Mouse (Mus musculus) midbrain, embryonic 16.5 days (tissue): Measurements from ENCODE around the gene Fosb. TPM values are rescaled to one million over a fixed set of nuclear protein-coding genes. Genes with fewer than 3 reads are reported as not detected.
A peak's percentile ranks its signal among the peaks of the same experiment; 100 is the strongest.
"Not testable (repeated sequence)": the region's sequence is repeated elsewhere in the genome, so short reads cannot be mapped to it uniquely, and the experiment has no call there.

ENCODE experiments used
- ATAC-seq: fragments of 200-750 bp; cut with Nextera tagmentation; 2 replicates; pipeline ENCODE4 v1.8.0; 2017; ENCODE audit warnings: moderate TSS enrichment
- H3K27ac ChIP-seq: fragments of 300-500 bp; sonication (generic); 2 replicates; pipeline ENCODE4 v1.5.1; 2014; ENCODE audit warnings: mild to moderate bottlenecking, low read length, mixed read lengths
- H3K27me3 ChIP-seq: fragments of 300-500 bp; sonication (generic); 2 replicates; pipeline ENCODE4 v1.6.1; 2014; ENCODE audit warnings: low read depth, low read length, mixed read lengths; ENCODE audit not compliant: control insufficient read depth, insufficient read depth
- H3K36me3 ChIP-seq: fragments of 300-500 bp; sonication (generic); 2 replicates; pipeline ENCODE4 v1.6.1; 2014; ENCODE audit warnings: mild to moderate bottlenecking, low read length, moderate library complexity, mixed read lengths; ENCODE audit not compliant: control insufficient read depth, insufficient read depth
- H3K4me1 ChIP-seq: fragments of 300-500 bp; sonication (generic); 2 replicates; pipeline ENCODE4 v1.6.1; 2014; ENCODE audit warnings: mild to moderate bottlenecking, low read length, mixed read lengths; ENCODE audit not compliant: control insufficient read depth, insufficient read depth
- H3K4me2 ChIP-seq: fragments of 300-500 bp; sonication (generic); 2 replicates; pipeline ENCODE4 v1.6.1; 2014; ENCODE audit warnings: mild to moderate bottlenecking, low read length, mixed read lengths
- H3K4me3 ChIP-seq: fragments of 300-500 bp; sonication (generic); 2 replicates; pipeline ENCODE4 v1.5.1; 2014; ENCODE audit warnings: low read depth, mild to moderate bottlenecking, low read length, moderate library complexity, mixed read lengths
- H3K9ac ChIP-seq: fragments of 300-500 bp; sonication (generic); 2 replicates; pipeline ENCODE4 v1.6.1; 2014; ENCODE audit warnings: low read depth, low read length, mixed read lengths
- H3K9me3 ChIP-seq: fragments of 300-500 bp; sonication (generic); replicated peaks from 2 replicates; pipeline ENCODE4 v1.6.1; 2014; ENCODE audit warnings: mild to moderate bottlenecking, low read length, mixed read lengths; ENCODE audit not compliant: control insufficient read depth, poor library complexity, severe bottlenecking
- WGBS: fragments of 180-500 bp; shearing (Covaris S2); extraction: QIAGEN DNeasy Blood & Tissue Kit; methylation state at CpG from one replicate; pipeline ENCODE4 v1.1.7; 2014; 5-methylcytosine and 5-hydroxymethylcytosine counted together
- polyA plus RNA-seq: library from polyadenylated mRNA; unstranded; fragments of >200 nt; fragmentation: Nextera tagmentation; extraction: Ambion mirVana; gene quantifications from 2 replicates; pipeline ENCODE4 v1.2.1, GENCODE M21; 2015

Fosb gene
- polyA plus RNA-seq, 1 experiment from 2014 or later: 0.06 TPM

GRCm38 (mm10) chr7:19297034-19297433 lies 12.8 kb downstream of the Fosb start:
- Histone ChIP-seq H3K4me1 (peaks cover 8% of the 10 kb centered on the region), H3K27ac (no peak overlapping the region), H3K4me3 (no peak overlapping the region), H3K9me3 (no peaks in the 10 kb centered on the region), H3K9ac (no peak overlapping the region), H3K36me3 (peaks cover 15% of the 10 kb centered on the region), H3K4me2 (no peak overlapping the region), H3K27me3 (no peaks in the 10 kb centered on the region)
- WGBS: 87% methylated on average over 6 of the region's 6 CpGs
- ATAC-seq: no peak

GRCm38 (mm10) chr7:19295503-19296185 lies 14.2 kb downstream of the Fosb start:
- H3K9ac ChIP-seq: no peak overlapping the region; the same call in 1 of the 2 replicates
- no peaks in the 10 kb centered on the region for H3K27me3 ChIP-seq
- peaks cover 15% of the 10 kb centered on the region for H3K36me3 ChIP-seq
- H3K9me3 ChIP-seq: no peaks in the 10 kb centered on the region
- 15% methylated on average over 20 of the region's 22 CpGs for WGBS
- peak overlapping the region; percentile 27; the same call in 1 of the 2 replicates for H3K4me2 ChIP-seq
- H3K4me1 ChIP-seq: peaks cover 9% of the 10 kb centered on the region
- H3K4me3 ChIP-seq: no peak overlapping the region
- ATAC-seq: peak; percentile 53
- 0 out of 2 replicates have a peak overlapping the region, but pooled peaks have one; percentile 47 for H3K27ac ChIP-seq

- ATAC-seq: no peak
- Histone ChIP-seq H3K4me2 (peak overlapping the region; percentile 12; the same call in 1 of the 2 replicates), H3K27ac (no peak overlapping the region), H3K4me3 (peak overlapping the region; percentile 12; the same call in 1 of the 2 replicates), H3K9ac (0 out of 2 replicates have a peak overlapping the region, but pooled peaks have one; percentile 42), H3K36me3 (peaks cover 20% of the 10 kb centered on the region), H3K27me3 (no peaks in the 10 kb centered on the region), H3K9me3 (no peaks in the 10 kb centered on the region), H3K4me1 (peaks cover 7% of the 10 kb centered on the region)
- 7% methylated on average over 20 of the region's 20 CpGs for WGBS
Observed at GRCm38 (mm10) chr7:19290969-19291596, 18.8 kb downstream of the Fosb start.

DNA sequence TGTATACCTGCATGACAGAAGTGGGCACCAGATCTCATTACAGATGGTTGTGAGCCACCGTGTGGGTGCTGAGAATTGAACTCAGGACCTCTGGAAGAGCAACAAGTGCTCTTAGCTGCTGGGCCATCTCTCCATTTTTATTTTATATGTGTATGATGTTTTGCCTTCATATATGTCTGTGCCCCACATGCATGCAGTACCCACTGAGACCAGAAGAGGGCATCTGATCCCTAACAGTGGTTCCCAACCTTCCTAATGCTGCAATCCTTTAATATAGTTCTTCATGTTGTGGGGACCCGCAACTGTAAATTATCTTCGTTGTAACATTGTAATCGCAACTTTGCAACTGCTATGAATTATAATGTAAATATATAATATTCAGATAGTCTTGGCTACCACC lies 25.1 kb downstream of the Fosb start:
- H3K4me3 ChIP-seq: no peak overlapping the region
- H3K4me1 ChIP-seq: peaks cover 14% of the 10 kb centered on the region
- H3K27me3 ChIP-seq: peaks cover 15% of the 10 kb centered on the region
- H3K27ac ChIP-seq: no peak overlapping the region
- no peak overlapping the region for H3K9ac ChIP-seq
- 34% methylated on average over 4 of the region's 4 CpGs for WGBS
- no peak for ATAC-seq
- H3K9me3 ChIP-seq: no peaks in the 10 kb centered on the region
- peak overlapping the region; percentile 71 for H3K4me2 ChIP-seq
- H3K36me3 ChIP-seq: peaks cover 4% of the 10 kb centered on the region

DNA sequence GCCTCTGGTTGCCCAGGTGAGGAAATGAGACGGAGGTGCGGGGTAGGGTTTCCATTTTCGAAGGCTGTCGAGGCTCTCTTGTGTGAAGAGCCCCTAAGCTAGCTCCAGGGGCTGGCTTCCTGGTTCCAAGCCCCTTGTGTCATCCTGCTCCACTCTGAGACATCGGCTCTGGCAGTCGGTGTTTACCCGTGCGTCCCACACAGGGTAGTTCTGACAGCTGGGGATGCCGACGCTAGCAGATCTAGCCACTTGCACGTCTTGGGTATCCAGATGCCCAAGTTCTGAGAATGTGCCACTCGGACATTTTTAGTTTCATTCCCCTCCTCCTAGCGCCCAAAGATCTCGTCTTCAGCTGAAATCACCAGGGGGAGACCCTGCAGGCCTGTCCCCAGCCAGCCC lies 26.4 kb downstream of the Fosb start:
- peaks cover 4% of the 10 kb centered on the region for H3K36me3 ChIP-seq
- peak overlapping the region; percentile 90 for H3K27ac ChIP-seq
- ATAC-seq: peak; percentile 22; the same call in 1 of the 2 replicates
- H3K4me2 ChIP-seq: peak overlapping the region; percentile 71
- H3K4me3 ChIP-seq: peak overlapping the region; percentile 75
- H3K4me1 ChIP-seq: peaks cover 21% of the 10 kb centered on the region
- 17% methylated on average over 14 of the region's 14 CpGs for WGBS
- H3K27me3 ChIP-seq: peaks cover 29% of the 10 kb centered on the region
- H3K9me3 ChIP-seq: no peaks in the 10 kb centered on the region
- H3K9ac ChIP-seq: peak overlapping the region; percentile 93

DNA sequence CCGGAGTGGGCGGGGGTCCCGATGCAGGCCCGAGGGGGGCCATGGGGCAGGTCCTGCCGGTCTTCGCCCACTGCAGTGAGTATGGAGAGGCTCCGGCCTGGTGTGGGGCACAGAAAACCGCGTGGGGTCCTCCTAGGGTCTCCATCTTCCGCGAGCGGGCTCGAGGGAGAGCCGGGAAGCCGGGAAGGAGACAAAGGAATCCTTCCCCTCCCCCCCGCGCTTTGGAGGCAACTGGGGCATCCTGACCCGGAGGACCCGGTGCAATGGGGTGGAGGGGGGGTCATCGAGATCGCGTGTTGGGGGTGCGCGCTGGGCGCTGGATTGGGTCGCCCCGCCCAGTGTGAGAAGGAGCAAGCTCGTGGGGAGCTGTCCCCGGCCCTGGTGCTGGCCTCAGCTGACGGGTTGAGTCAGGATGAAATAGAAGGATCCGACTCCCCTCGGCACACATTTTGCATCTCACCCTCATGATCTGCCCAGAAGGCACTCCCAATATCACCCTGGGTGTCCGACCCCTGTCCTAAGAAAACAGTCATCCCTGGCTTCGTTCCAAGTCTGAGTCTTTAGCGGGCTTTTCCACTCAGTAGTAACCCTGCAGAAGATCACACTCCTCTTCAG lies 27.0 kb downstream of the Fosb start:
- peaks cover 34% of the 10 kb centered on the region for H3K27me3 ChIP-seq
- under 1% methylated on average over 30 of the region's 35 CpGs for WGBS
- no peaks in the 10 kb centered on the region for H3K9me3 ChIP-seq
- peak overlapping the region; percentile 75 for H3K4me3 ChIP-seq
- peak overlapping the region; percentile 71 for H3K4me2 ChIP-seq
- peak overlapping the region; percentile 90 for H3K27ac ChIP-seq
- peak overlapping the region; percentile 93 for H3K9ac ChIP-seq
- H3K4me1 ChIP-seq: peaks cover 21% of the 10 kb centered on the region
- peak; percentile 80 for ATAC-seq
- peaks cover 4% of the 10 kb centered on the region; the same call in 1 of the 2 replicates for H3K36me3 ChIP-seq

- peak within 1 kb of the TSS; percentile 90 for H3K27ac ChIP-seq
- H3K4me2 ChIP-seq: peak within 1 kb of the TSS; percentile 71
- H3K4me1 ChIP-seq: peaks cover 21% of the 10 kb centered on the region
- H3K36me3 ChIP-seq: peaks cover 4% of the 10 kb centered on the region; the same call in 1 of the 2 replicates
- H3K27me3 ChIP-seq: peaks cover 39% of the 10 kb centered on the region
- peak within 1 kb of the TSS; percentile 93 for H3K9ac ChIP-seq
- under 1% methylated on average over 28 of the region's 37 CpGs for WGBS
- peak within 1 kb of the TSS; percentile 75 for H3K4me3 ChIP-seq
- no peaks in the 10 kb centered on the region for H3K9me3 ChIP-seq
- ATAC-seq: peak; percentile 84
Observed at GRCm38 (mm10) chr7:19282385-19282784, 27.5 kb downstream of the Fosb start, which contains the start of gene Rtn2. TSS of gene Rtn2 (plus strand) at chr7:19282624.

- H3K36me3 ChIP-seq, H3K27ac ChIP-seq, H3K9me3 ChIP-seq, ATAC-seq, H3K9ac ChIP-seq: not testable (repeated sequence)
- H3K4me1 ChIP-seq: peaks cover 21% of the 10 kb centered on the region
- peak overlapping the region; percentile 75 for H3K4me3 ChIP-seq
- peaks cover 39% of the 10 kb centered on the region for H3K27me3 ChIP-seq
- WGBS: 34% methylated on average over 6 of the region's 6 CpGs
- peak overlapping the region; percentile 71 for H3K4me2 ChIP-seq
Observed at GRCm38 (mm10) chr7:19281680-19282304, 28.1 kb downstream of the Fosb start.
